Mouse (Mus musculus): ENCODE measurements at regions not wholly inside any gene's neighbourhood (a gene's known extent, or its start where the extent isn't known, plus 50 kb on each side); places are given as distances from the start of the nearest gene placed in this dataset.

DNA sequence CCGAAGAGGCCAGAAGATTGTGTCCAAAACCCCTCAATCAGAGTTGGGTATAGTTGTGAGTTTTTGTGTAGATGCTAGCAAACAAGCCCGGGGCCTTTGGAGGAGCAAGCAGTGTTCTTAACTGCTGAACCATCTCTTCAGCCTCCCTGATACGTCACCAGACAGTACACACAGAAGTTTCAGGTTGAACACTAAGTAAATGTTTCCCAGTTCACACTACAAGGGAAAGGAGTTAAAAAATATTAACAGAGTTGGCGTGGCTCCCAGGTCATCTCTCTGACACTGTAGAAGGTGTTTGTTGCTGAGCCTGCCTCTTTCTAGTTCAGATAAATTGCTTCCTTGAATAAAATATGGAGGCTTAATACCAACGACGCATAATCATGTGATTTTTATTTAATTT, 93.5 kb upstream of the Ednrb start:
- H3K4me1 ChIP-seq (replicated peaks; ENCODE audit: control insufficient read depth, insufficient read depth, low read length) = no peaks in the 10 kb centered on the region
- no peak overlapping the region for H3K27ac ChIP-seq (ENCODE audit: control insufficient read depth, insufficient read depth, low read length)
- TF ChIP-seq CTCF (IDR thresholded peaks at IDR 0.05; ENCODE audit: borderline replicate concordance, control insufficient read depth, extremely low read depth, insufficient read depth, low read length, poor library complexity) (no peak), POLR2A (IDR thresholded peaks at IDR 0.05; ENCODE audit: control insufficient read depth, extremely low read depth, insufficient read depth, low read length, poor library complexity) (no peak)
- WGBS = 94% methylated on average over 6 of the region's 6 CpGs
- no peaks in the 10 kb centered on the region for H3K36me3 ChIP-seq (ENCODE audit: control insufficient read depth, insufficient read depth, low read length)
- H3K4me3 ChIP-seq (ENCODE audit: control insufficient read depth, insufficient read depth, low read length) = no peak overlapping the region
- DNase-seq = no peak
- no peaks in the 10 kb centered on the region for H3K27me3 ChIP-seq (ENCODE audit: control insufficient read depth, insufficient read depth, low read length)

- Histone ChIP-seq H3K27me3 (ENCODE audit: control insufficient read depth, insufficient read depth, low read length) (no peaks in the 10 kb centered on the region), H3K4me3 (ENCODE audit: control insufficient read depth, insufficient read depth, low read length) (no peak overlapping the region), H3K36me3 (ENCODE audit: control insufficient read depth, insufficient read depth, low read length) (no peaks in the 10 kb centered on the region), H3K4me1 (replicated peaks; ENCODE audit: control insufficient read depth, insufficient read depth, low read length) (no peaks in the 10 kb centered on the region), H3K27ac (ENCODE audit: control insufficient read depth, insufficient read depth, low read length) (no peak overlapping the region)
- no peak for TF ChIP-seq CTCF (IDR thresholded peaks at IDR 0.05; ENCODE audit: borderline replicate concordance, control insufficient read depth, extremely low read depth, insufficient read depth, low read length, poor library complexity)
- no peak for TF ChIP-seq POLR2A (IDR thresholded peaks at IDR 0.05; ENCODE audit: control insufficient read depth, extremely low read depth, insufficient read depth, low read length, poor library complexity)
- no peak for DNase-seq
- WGBS = 97% methylated on average over 3 of the region's 3 CpGs
Observed at GRCm38 (mm10) chr14:103933813-103934212, 89.6 kb upstream of the Ednrb start.

GRCm38 (mm10) chr14:103932170-103932569, 88.0 kb upstream of the Ednrb start:
- H3K4me1 ChIP-seq (replicated peaks; ENCODE audit: control insufficient read depth, insufficient read depth, low read length) = no peaks in the 10 kb centered on the region
- TF ChIP-seq CTCF (IDR thresholded peaks at IDR 0.05; ENCODE audit: borderline replicate concordance, control insufficient read depth, extremely low read depth, insufficient read depth, low read length, poor library complexity) (no peak), POLR2A (IDR thresholded peaks at IDR 0.05; ENCODE audit: control insufficient read depth, extremely low read depth, insufficient read depth, low read length, poor library complexity) (no peak)
- no peak for DNase-seq
- H3K36me3 ChIP-seq (ENCODE audit: control insufficient read depth, insufficient read depth, low read length) = no peaks in the 10 kb centered on the region
- no peak overlapping the region for H3K4me3 ChIP-seq (ENCODE audit: control insufficient read depth, insufficient read depth, low read length)
- WGBS = 91% methylated on average over 7 of the region's 7 CpGs
- H3K27me3 ChIP-seq (ENCODE audit: control insufficient read depth, insufficient read depth, low read length) = no peaks in the 10 kb centered on the region
- H3K27ac ChIP-seq (ENCODE audit: control insufficient read depth, insufficient read depth, low read length) = no peak overlapping the region

- H3K36me3 ChIP-seq (ENCODE audit: control insufficient read depth, insufficient read depth, low read length) = no peaks in the 10 kb centered on the region
- TF ChIP-seq CTCF (IDR thresholded peaks at IDR 0.05; ENCODE audit: borderline replicate concordance, control insufficient read depth, extremely low read depth, insufficient read depth, low read length, poor library complexity) (no peak), POLR2A (IDR thresholded peaks at IDR 0.05; ENCODE audit: control insufficient read depth, extremely low read depth, insufficient read depth, low read length, poor library complexity) (no peak)
- no peaks in the 10 kb centered on the region for H3K27me3 ChIP-seq (ENCODE audit: control insufficient read depth, insufficient read depth, low read length)
- H3K4me3 ChIP-seq (ENCODE audit: control insufficient read depth, insufficient read depth, low read length) = no peak overlapping the region
- WGBS = 96% methylated on average over 11 of the region's 11 CpGs
- H3K27ac ChIP-seq (ENCODE audit: control insufficient read depth, insufficient read depth, low read length) = no peak overlapping the region
- no peak for DNase-seq
- no peaks in the 10 kb centered on the region for H3K4me1 ChIP-seq (replicated peaks; ENCODE audit: control insufficient read depth, insufficient read depth, low read length)
Observed at GRCm38 (mm10) chr14:103929734-103930364, 85.6 kb upstream of the Ednrb start.

DNA sequence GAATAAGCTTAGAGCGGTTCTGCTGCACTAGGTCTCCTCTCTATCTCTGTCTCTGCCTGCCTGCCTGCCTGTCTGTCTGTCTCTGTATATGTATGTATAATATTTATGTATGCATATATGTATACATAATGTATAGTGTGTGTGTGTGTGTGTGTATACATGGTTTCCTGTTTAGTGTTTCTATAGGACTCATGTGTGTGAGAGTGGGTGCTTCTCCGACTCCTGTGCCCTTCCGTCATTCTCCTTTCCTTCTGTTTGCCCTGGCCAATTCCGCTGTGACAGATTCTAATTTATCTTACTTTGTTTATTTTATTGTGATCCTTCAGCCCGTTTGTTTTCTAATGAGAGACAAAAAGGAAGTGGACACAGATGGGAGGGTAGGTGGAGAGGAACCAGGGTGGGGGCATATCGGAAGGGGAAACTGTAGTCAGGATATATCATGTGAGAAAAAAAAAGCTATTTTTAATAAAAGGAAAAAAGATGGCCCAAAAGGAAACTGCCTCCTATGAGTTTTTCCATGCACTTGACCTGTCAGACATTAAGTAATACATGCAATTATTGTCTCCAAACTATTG, 85.0 kb upstream of the Ednrb start:
- no peaks in the 10 kb centered on the region for H3K36me3 ChIP-seq (ENCODE audit: control insufficient read depth, insufficient read depth, low read length)
- TF ChIP-seq CTCF (IDR thresholded peaks at IDR 0.05; ENCODE audit: borderline replicate concordance, control insufficient read depth, extremely low read depth, insufficient read depth, low read length, poor library complexity) (no peak), POLR2A (IDR thresholded peaks at IDR 0.05; ENCODE audit: control insufficient read depth, extremely low read depth, insufficient read depth, low read length, poor library complexity) (no peak)
- no peaks in the 10 kb centered on the region for H3K4me1 ChIP-seq (replicated peaks; ENCODE audit: control insufficient read depth, insufficient read depth, low read length)
- no peaks in the 10 kb centered on the region for H3K27me3 ChIP-seq (ENCODE audit: control insufficient read depth, insufficient read depth, low read length)
- no peak overlapping the region for H3K27ac ChIP-seq (ENCODE audit: control insufficient read depth, insufficient read depth, low read length)
- no peak for DNase-seq
- WGBS = 83% methylated on average over 6 of the region's 6 CpGs
- H3K4me3 ChIP-seq (ENCODE audit: control insufficient read depth, insufficient read depth, low read length) = no peak overlapping the region

GRCm38 (mm10) chr14:103920169-103920568, 76.0 kb upstream of the Ednrb start:
- H3K4me1 ChIP-seq (replicated peaks; ENCODE audit: control insufficient read depth, insufficient read depth, low read length) = no peaks in the 10 kb centered on the region
- no peak for DNase-seq
- no peaks in the 10 kb centered on the region for H3K27me3 ChIP-seq (ENCODE audit: control insufficient read depth, insufficient read depth, low read length)
- no peaks in the 10 kb centered on the region for H3K36me3 ChIP-seq (ENCODE audit: control insufficient read depth, insufficient read depth, low read length)
- no peak overlapping the region for H3K4me3 ChIP-seq (ENCODE audit: control insufficient read depth, insufficient read depth, low read length)
- H3K27ac ChIP-seq (ENCODE audit: control insufficient read depth, insufficient read depth, low read length) = no peak overlapping the region
- no peak for TF ChIP-seq POLR2A (IDR thresholded peaks at IDR 0.05; ENCODE audit: control insufficient read depth, extremely low read depth, insufficient read depth, low read length, poor library complexity)
- no peak for TF ChIP-seq CTCF (IDR thresholded peaks at IDR 0.05; ENCODE audit: borderline replicate concordance, control insufficient read depth, extremely low read depth, insufficient read depth, low read length, poor library complexity)
- WGBS = 11% methylated on average over 5 of the region's 5 CpGs
